Mouse (Mus musculus): ENCODE results near the gene Fam83b. TPM values are rescaled to one million over a fixed set of nuclear protein-coding genes. Genes with fewer than 3 reads are reported as not detected.

The Fam83b gene
- polyA plus RNA-seq (2017; shearing (Covaris generic)): not detected

GRCm38 (mm10) chr9:76566515-76567280 is at the start of gene Fam83b:
Gene Fam83b, minus strand, starts transcription at chr9:76567116.

Other genes starting within 250 kb of the Fam83b start
- gene Hcrtr2, start 243.3 kb downstream of the Fam83b start, polyA plus RNA-seq (2017; shearing (Covaris generic)): not detected

Measured in activated CD4-positive, CD25-positive, alpha-beta regulatory T cell, adult 9 weeks (primary cell).